ENCODE assay signal across 27 mouse cellular contexts in genomic region chr14:23828711-23829320, GRCm38 (mm10).
DNase-seq lines count a peak whose midpoint lies in the region; ATAC-seq and TF ChIP-seq lines count a peak whose summit lies in the region.
"Had no signal": no experiment of that assay in that cellular context is flagged by ENCODE, and none has a peak within 500 bp of the region (broad histone marks: within the 10 kb centered on the region; RNA-seq: fewer than 3 reads in every experiment).

No protein-coding gene starts in this region.

- ATAC-seq in kidney, embryonic 16.5 days (ENCODE audit: low FRiP score, low TSS enrichment): no peak
- ATAC-seq in liver, embryonic 11.5 days (replicated peaks; ENCODE audit: low FRiP score): no peak
- ATAC-seq: forebrain, postnatal 0 days; intestine, postnatal 0 days; midbrain, embryonic 15.5 days had no signal

- no peak overlapping the region for H3K4me3 ChIP-seq in kidney, embryonic 16.5 days (ENCODE audit: low read length)
- H3K4me3 ChIP-seq in left cerebral cortex, adult 2 months: no peak overlapping the region
- H3K4me3 ChIP-seq in liver, embryonic 11.5 days (ENCODE audit: low read depth, low read length): no peak overlapping the region
- H3K4me3 ChIP-seq: embryonic facial prominence, embryonic 10.5 days; embryonic facial prominence, embryonic 15.5 days; forebrain, embryonic 12.5 days; heart, embryonic 13.5 days; kidney, embryonic 15.5 days; limb, embryonic 12.5 days; lung, embryonic 15.5 days; midbrain, embryonic 10.5 days; midbrain, embryonic 15.5 days had no signal

- intact Hi-C loops in left cerebral cortex, adult 2 months (cut with DNase I): no loop called here
- intact Hi-C loops in left cerebral cortex, postnatal 14 days (cut with DNase I): no loop called here

- H3K27me3 ChIP-seq in kidney, embryonic 16.5 days (ENCODE audit: insufficient read depth, low read length): no peaks in the 10 kb centered on the region
- no peaks in the 10 kb centered on the region for H3K27me3 ChIP-seq in liver, embryonic 11.5 days (replicated peaks; ENCODE audit: control insufficient read depth, insufficient read depth, low read length)
- H3K27me3 ChIP-seq: embryonic facial prominence, embryonic 15.5 days; forebrain, embryonic 12.5 days; lung, embryonic 15.5 days; midbrain, embryonic 15.5 days had no signal

- H3K4me2 ChIP-seq in kidney, embryonic 16.5 days (replicated peaks; ENCODE audit: low read depth, low read length): no peak overlapping the region
- H3K4me2 ChIP-seq in liver, embryonic 11.5 days: no peak overlapping the region
- H3K4me2 ChIP-seq: embryonic facial prominence, embryonic 15.5 days; forebrain, embryonic 12.5 days; heart, embryonic 13.5 days; hindbrain, embryonic 14.5 days; kidney, embryonic 15.5 days; limb, embryonic 12.5 days; lung, embryonic 15.5 days; midbrain, embryonic 15.5 days had no signal

- H3K4me1 ChIP-seq in kidney, embryonic 16.5 days (ENCODE audit: insufficient read depth, low read length): peaks cover 26% of the 10 kb centered on the region
- H3K4me1 ChIP-seq in liver, embryonic 11.5 days (replicated peaks; ENCODE audit: control insufficient read depth, insufficient read depth, low read length): no peaks in the 10 kb centered on the region
- H3K4me1 ChIP-seq: embryonic facial prominence, embryonic 15.5 days; heart, embryonic 13.5 days; limb, embryonic 12.5 days; lung, embryonic 15.5 days had no signal

- no peak for TF ChIP-seq CTCF in left cerebral cortex, adult 2 months (IDR thresholded peaks at IDR 0.05)

- WGBS in kidney, embryonic 16.5 days: 90% methylated on average over 3 of the region's 3 CpGs
- WGBS in liver, embryonic 11.5 days: 85% methylated on average over 3 of the region's 3 CpGs

- H3K36me3 ChIP-seq in kidney, embryonic 16.5 days (ENCODE audit: insufficient read depth, low read length): no peaks in the 10 kb centered on the region
- no peaks in the 10 kb centered on the region for H3K36me3 ChIP-seq in liver, embryonic 11.5 days (ENCODE audit: control insufficient read depth, insufficient read depth, low read length)
- H3K36me3 ChIP-seq: embryonic facial prominence, embryonic 10.5 days; embryonic facial prominence, embryonic 15.5 days; forebrain, embryonic 12.5 days; G1E; heart, embryonic 13.5 days; kidney, embryonic 15.5 days; limb, embryonic 12.5 days; lung, embryonic 15.5 days; midbrain, embryonic 10.5 days; midbrain, embryonic 15.5 days had no signal

- no peak overlapping the region for H3K27ac ChIP-seq in kidney, embryonic 16.5 days (ENCODE audit: low read length)
- H3K27ac ChIP-seq in left cerebral cortex, adult 2 months: peak overlapping the region; percentile 71
- no peak overlapping the region for H3K27ac ChIP-seq in liver, embryonic 11.5 days (ENCODE audit: low read depth, low read length)
- H3K27ac ChIP-seq: embryonic facial prominence, embryonic 10.5 days; embryonic facial prominence, embryonic 15.5 days; forebrain, embryonic 12.5 days; heart, embryonic 13.5 days; hindbrain, embryonic 14.5 days; kidney, embryonic 15.5 days; limb, embryonic 12.5 days; lung, embryonic 15.5 days; midbrain, embryonic 10.5 days; midbrain, embryonic 15.5 days had no signal

- H3K9me3 ChIP-seq in kidney, embryonic 16.5 days (ENCODE audit: low read length): no peaks in the 10 kb centered on the region
- no peaks in the 10 kb centered on the region for H3K9me3 ChIP-seq in liver, embryonic 11.5 days (ENCODE audit: control insufficient read depth, low read length)
- H3K9me3 ChIP-seq: embryonic facial prominence, embryonic 10.5 days; embryonic facial prominence, embryonic 15.5 days; forebrain, embryonic 12.5 days; G1E; heart, embryonic 13.5 days; kidney, embryonic 15.5 days; limb, embryonic 12.5 days; lung, embryonic 15.5 days; midbrain, embryonic 10.5 days; midbrain, embryonic 15.5 days had no signal

- peak; percentile 62 to 70 for DNase-seq in cerebellum, postnatal 14 days
- DNase-seq in cerebellum, adult 8-10 months: no peak
- DNase-seq in kidney, postnatal 14 days: peak; percentile 12
- no peak for DNase-seq in left cerebral cortex, adult 2 months (ENCODE audit: extremely low spot score in 1 of 2, low spot score in 2 of 2)
- no peak for DNase-seq in left cerebral cortex, adult 11 months (ENCODE audit: low spot score)
- peak; percentile 17 to 52 for DNase-seq in left cerebral cortex, postnatal 14 days (ENCODE audit: low spot score in 2 of 2)
- no peak for DNase-seq in liver, embryonic 11.5 days (ENCODE audit: low spot score)
- DNase-seq: adrenal gland, postnatal 10 days; cerebellum, adult 11 months; forebrain, postnatal 0 days; gastrocnemius, postnatal 10 days; heart, postnatal 10 days; spleen, adult 18-20 months; thymus, postnatal 14 days had no signal

- no peak overlapping the region for H3K9ac ChIP-seq in kidney, embryonic 16.5 days (replicated peaks; ENCODE audit: low read length)
- H3K9ac ChIP-seq in liver, embryonic 11.5 days (ENCODE audit: low read depth, low read length): no peak overlapping the region
- H3K9ac ChIP-seq: embryonic facial prominence, embryonic 15.5 days; forebrain, embryonic 12.5 days; forebrain, postnatal 0 days; heart, embryonic 13.5 days; hindbrain, embryonic 14.5 days; kidney, embryonic 15.5 days; limb, embryonic 12.5 days; lung, embryonic 15.5 days; midbrain, embryonic 15.5 days had no signal

Comparison
In these comparisons a context has a peak if more than half of its experiments do, and no peak if none do; other contexts are left out.
1. DNase-seq: peak in cerebellum, postnatal 14 days (2 of 2), kidney, postnatal 14 days (single experiment) and left cerebral cortex, postnatal 14 days (2 of 2); none in cerebellum, adult 8-10 months (single experiment), left cerebral cortex, adult 2 months (0 of 2), left cerebral cortex, adult 11 months (single experiment) and liver, embryonic 11.5 days (single experiment).